Mouse (Mus musculus): Measurements from ENCODE around the gene Marc1.

Gene Marc1

DNA sequence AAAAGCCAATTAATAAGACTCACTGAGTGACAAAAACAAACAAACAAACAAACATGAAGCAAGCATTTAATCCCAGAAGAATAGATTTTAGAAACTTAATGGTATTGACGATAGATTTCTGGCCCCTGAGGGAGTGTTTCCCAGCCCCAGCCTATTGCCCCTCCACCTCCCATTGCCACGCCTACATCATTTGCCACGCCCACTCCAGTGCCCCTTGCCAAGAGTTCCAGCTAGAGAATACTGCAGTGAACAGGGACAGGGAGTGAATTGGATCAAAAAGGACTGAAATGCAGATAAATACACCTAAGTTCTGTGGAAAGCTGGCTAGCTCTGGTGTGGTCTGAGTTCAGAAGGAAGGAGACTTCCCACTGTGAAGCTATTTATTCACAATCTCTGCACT lies 47.2 kb downstream of the Marc1 start:
- in situ Hi-C loops (cut with MboI, MseI): no loop called here

GRCm38 (mm10) chr1:184762941-184763340 lies 48.2 kb downstream of the Marc1 start:
- in situ Hi-C loops (cut with MboI, MseI): no loop called here

GRCm38 (mm10) chr1:184761988-184762387 lies 49.1 kb downstream of the Marc1 start:
- in situ Hi-C loops (cut with MboI, MseI): no loop called here

DNA sequence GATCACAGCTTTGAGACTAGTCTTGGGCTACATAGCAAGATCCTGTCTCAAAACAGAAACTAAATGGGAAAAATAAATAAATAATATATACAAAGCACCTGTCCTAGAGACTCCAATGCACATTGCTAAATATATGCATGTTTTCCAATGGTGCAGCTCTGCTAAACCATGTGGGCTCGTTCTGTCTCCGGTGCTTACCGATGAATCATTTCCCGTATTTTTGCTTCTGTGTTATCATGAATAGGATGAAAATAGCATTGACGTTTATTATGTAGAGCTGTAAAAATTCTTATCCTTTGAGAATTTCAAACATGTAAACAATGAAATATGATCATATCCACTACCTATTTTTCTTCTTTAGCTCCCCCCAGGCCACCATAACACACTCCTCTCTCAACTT lies 58.4 kb downstream of the Marc1 start:
- in situ Hi-C loops (cut with MboI, MseI): no loop called here

GRCm38 (mm10) chr1:184750114-184750664 lies 60.9 kb downstream of the Marc1 start:
- in situ Hi-C loops (cut with MboI, MseI): no loop called here

DNA sequence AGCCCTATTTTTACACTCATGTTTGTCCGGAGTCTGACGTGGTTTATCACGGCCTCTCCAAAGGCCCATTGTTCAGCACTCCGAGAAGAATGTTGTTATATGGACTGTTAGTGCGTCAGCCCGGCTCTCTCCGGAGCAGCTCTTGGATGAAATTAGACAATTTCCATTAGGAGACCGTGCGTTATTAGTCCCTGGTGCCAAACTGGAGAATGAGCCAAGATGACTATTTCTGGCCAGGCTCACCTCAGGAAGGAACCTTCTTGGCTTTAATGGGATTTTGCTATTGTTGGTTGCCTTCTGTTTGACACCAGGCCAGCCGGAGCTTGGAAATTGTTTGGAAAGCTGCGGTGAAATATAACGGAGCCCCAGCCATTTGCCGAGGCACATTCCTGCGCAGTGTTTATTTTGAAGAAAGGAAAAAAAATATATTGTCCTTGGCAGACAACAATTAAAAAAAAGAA lies 62.4 kb downstream of the Marc1 start:
- in situ Hi-C loops (cut with MboI, MseI): no loop called here

DNA sequence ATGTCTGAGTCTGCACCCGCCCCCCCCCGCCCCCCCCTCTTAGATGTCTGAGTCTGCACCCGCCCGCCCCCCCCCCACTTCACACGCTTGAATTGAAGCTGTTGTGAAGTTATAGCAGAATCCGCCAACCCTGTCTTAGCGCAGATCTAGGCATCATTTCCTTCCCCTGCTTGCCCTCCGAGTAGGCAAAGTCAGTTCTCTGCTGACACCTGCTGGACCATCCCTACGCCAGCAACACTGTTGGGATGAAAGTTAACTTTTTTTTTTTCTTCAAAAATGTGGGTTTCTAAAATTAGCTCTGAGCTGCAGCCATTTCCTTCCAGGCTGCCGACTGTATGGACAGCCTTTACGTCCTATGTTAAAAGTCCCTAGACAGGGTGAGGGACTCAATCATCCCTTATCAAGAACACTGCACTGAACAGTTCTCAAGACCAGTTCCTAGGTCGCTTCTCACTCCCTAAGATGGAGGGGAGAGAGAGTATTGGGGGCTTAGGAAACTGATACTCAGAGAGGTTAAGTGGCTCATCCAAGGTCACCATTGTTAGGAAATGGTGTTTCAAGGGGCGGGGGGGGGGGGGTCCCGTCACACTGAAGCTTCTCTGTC lies 73.1 kb downstream of the Marc1 start:
- in situ Hi-C loops (cut with MboI, MseI): no loop called here

GRCm38 (mm10) chr1:184737228-184737627 lies 73.9 kb downstream of the Marc1 start:
- in situ Hi-C loops (cut with MboI, MseI): no loop called here

All from regulatory T cell (primary cell).